Mouse (Mus musculus) brain, embryonic 14.5 days (tissue): ENCODE measurements around the gene Dpm2.

ENCODE experiments used
- CTCF ChIP-seq: fragments of 200-500 bp; IDR thresholded peaks from 2 replicates; pipeline ENCODE4 v1.5.1; 2012; ENCODE audit warnings: inconsistent platforms, mild to moderate bottlenecking, moderate library complexity, borderline replicate concordance; ENCODE audit not compliant: insufficient read depth, insufficient read length; ENCODE audit errors: extremely low read depth
- POLR2A ChIP-seq: fragments of 200-500 bp; IDR thresholded peaks from 2 replicates; pipeline ENCODE4 v1.6.1; 2012; ENCODE audit warnings: mild to moderate bottlenecking, inconsistent platforms, borderline replicate concordance; ENCODE audit not compliant: poor library complexity, insufficient read depth, insufficient read length, severe bottlenecking; ENCODE audit errors: extremely low read depth

DNA sequence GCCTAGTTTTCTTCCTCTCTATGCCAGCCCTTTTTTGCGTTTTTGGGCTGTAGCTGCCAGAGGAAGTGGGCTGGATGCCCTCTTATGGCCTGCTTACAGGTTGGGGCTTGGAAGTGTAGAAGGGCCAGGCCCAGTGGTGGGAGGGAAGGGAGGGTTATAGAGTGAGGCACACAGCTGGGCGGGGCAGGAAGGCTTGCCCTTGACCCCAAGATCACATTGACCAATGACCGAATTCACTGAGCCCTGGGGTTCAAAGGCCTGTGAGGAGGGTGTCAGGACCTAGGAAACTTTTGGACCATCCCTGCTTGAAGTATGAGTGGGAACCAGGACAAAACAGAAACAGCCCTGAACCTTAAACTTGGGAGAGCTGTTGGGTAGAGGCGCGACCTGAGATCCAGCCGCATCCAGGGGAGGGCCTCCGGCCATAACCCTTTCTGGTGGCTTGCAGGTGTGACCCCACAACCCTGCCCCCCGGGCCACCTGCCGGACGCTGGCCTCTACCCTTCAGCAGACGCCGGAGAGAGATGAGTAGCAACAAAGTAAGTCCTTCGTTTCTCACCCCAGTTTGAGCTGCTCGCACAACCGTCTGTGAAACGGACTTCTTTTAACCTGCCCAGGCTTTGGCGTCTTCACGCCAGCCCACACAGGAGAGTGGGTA, 38.2 kb downstream of the Dpm2 start:
- TF ChIP-seq CTCF (no peak), POLR2A (no peak)
